Mouse (Mus musculus): Measurements from ENCODE around the gene Myh6. TPM values are rescaled to one million over a fixed set of nuclear protein-coding genes. Genes with fewer than 3 reads are reported as not detected.

Gene Myh6
- 0.21 and 0.36 TPM in 2 replicates for polyA plus RNA-seq (2012; rRNA removed)

GRCm38 (mm10) chr14:54966320-54966977 lies at the start of gene Myh6:
Gene Myh6 (minus strand): TSS chr14:54966927.

GRCm38 (mm10) chr14:55014991-55015766 lies 48.5 kb upstream of the Myh6 start, which contains the start of gene Ngdn:
Gene Ngdn (plus strand): TSS chr14:55015454.

GRCm38 (mm10) chr14:54994136-54994868 lies 27.6 kb upstream of the Myh6 start, which contains the start of gene Myh7:
Gene Myh7 (minus strand): TSS chr14:54994626.

GRCm38 (mm10) chr14:54976633-54977032 lies 9.9 kb upstream of the Myh6 start, which contains the start of gene Gm17428:
Gene Gm17428 (plus strand): TSS chr14:54976933.

DNA sequence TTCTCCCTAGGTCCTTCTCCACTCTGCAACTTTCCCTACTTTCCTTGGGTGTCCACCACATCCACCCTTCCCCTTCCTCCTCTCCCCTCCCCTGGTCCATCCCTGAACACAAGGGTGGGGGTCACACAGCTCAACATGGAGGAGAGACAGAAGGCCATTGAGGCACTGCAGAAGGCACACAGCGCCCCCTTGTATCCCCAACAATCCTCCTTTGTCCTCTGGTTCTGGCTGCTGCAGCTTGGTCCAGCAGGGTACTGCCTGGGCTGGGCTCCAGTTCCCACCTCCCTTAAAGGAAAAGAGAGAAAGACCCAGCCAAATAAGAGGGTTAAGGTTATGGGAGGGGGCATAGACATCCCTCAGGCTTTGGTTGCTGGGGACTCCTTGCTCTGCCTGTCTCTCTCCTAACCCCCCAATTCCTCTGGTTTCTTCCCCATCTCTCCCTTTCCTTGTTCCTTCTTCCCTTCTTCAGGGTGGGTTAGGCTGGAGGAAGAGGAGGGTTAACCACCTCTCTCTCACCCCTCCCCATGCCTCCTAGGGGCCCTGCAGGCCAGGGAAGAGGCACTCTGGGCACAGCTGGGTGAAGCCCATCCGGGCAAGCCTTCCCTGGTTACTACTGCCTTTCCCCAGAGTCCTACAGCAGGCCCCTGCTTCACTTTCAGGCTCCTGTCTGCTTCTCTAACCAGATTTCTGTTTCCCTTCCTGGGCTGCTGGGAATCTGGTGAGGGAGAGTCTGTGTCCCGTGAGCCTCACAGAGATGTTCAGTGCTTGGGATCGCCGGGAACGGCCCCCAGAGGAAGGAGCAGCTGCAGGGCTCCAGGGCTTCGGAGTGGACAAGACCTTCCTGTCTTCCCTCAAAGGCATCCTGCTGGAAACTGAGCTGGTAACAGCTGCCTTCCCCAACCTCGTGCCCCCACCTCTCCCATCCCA lies 30.6 kb downstream of the Myh6 start, which contains the start of gene Cmtm5:
Cmtm5 (plus strand) TSS at position 358 of the 927 bp plus-strand sequence.

GRCm38 (mm10) chr14:54932645-54933150 lies 34.0 kb downstream of the Myh6 start, which contains the start of gene Il25:
Gene Il25 (plus strand): TSS chr14:54932695.

DNA sequence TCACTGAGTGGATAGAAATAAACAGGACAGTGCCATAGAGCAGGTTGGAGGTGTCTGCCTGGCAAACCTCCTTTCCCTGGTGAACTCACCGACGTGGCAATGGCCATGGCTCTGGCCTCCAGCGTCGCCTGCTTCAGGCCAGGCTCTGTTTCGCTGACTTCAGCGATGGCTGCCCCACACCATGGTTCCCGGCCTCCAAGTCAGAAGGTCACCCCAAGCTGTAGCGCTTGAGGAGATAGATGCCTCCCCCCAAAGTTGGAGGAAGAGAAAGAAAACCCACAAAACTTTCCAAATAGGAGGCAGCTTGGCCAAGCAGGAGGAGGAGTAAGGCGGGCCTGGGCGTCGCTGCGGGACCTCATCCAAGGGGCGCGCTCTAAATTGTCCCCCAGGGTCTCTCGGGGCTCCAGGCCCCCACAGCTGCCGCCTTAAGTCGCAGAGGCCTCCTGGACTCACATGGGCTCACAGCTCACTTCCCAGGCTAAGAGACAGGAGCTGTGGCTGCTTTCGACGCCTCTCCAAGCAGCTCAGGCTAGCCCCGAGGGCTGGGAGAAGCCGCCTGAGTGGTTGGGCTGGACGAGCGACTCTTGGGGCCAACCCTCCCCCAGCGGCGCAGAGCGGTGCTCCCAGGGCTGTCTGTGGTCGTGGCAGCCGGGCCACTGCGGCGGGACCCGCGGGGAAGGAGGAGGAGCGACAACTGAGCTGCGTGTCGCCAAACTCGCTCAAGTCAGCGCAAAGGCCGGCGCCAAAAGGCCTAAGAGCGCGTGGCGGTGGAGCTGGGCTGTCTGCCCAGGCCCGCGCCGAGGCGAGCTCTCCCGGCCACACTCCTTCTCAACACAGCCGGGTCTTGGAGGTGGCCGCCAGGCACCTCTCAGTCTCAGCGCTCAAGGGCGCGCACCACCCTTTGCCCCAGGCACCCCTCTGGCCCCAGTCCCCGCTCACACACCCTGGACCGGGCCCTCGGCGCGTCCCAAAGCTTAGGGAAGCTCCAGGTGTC lies 41.1 kb downstream of the Myh6 start, which contains the start of gene Efs:
Efs (minus strand) TSS at position 778 of the 994 bp plus-strand sequence.

DNA sequence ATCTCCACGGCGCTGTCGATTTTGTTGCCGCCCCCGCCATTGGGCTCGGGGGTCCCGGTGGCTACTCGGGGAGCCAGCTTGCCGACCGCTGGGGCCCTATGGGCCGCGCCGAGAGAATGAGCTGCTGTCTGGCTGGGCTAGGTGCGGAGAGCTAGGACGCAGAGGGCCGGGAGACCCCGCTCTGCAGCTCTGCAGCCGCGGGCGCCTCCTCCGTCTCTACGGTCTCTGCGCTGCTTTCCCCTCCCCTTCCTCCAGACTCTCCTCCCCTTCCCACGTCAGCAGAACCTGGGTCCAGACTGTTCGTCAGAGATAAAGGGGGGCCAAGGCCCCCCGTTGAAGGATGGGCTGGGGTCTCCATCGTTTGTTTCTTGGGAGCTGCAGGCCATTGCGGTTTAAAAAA lies 53.8 kb downstream of the Myh6 start, which contains the start of gene Slc22a17:
Slc22a17 (minus strand) TSS at position 247 of the 400 bp plus-strand sequence.

GRCm38 (mm10) chr14:54892200-54892599 lies 74.5 kb downstream of the Myh6 start, which contains the start of gene Pabpn1:
Gene Pabpn1 (plus strand): TSS chr14:54892500.

Other genes starting within 250 kb of the Myh6 start
- 9.6 and 9.9 TPM in 2 replicates for gene Slc7a8, start 185.0 kb downstream of the Myh6 start, polyA plus RNA-seq (2012; rRNA removed)
- gene Rnf212b, start 152.8 kb downstream of the Myh6 start, polyA plus RNA-seq (2012; rRNA removed), result not detected in 2 replicates
- gene Homez, start 96.0 kb downstream of the Myh6 start, polyA plus RNA-seq (2012; rRNA removed), result 8.5 and 9.0 TPM in 2 replicates
- gene Ppp1r3e, start 89.4 kb downstream of the Myh6 start, polyA plus RNA-seq (2012; rRNA removed), result 14.7 and 18.0 TPM in 2 replicates
- gene Bcl2l2, start 83.5 kb downstream of the Myh6 start, polyA plus RNA-seq (2012; rRNA removed), result 47.4 and 48.0 TPM in 2 replicates
- 0.39 and 0.41 TPM in 2 replicates for gene Gm20521, start 83.5 kb downstream of the Myh6 start, polyA plus RNA-seq (2012; rRNA removed)
- gene Pabpn1, start 74.4 kb downstream of the Myh6 start, polyA plus RNA-seq (2012; rRNA removed), result 736 and 777 TPM in 2 replicates
- gene Slc22a17, start 53.8 kb downstream of the Myh6 start, polyA plus RNA-seq (2012; rRNA removed), result 504 and 538 TPM in 2 replicates
- 33.6 and 38.5 TPM in 2 replicates for gene Efs, start 40.8 kb downstream of the Myh6 start, polyA plus RNA-seq (2012; rRNA removed)
- gene Il25, start 34.2 kb downstream of the Myh6 start, polyA plus RNA-seq (2012; rRNA removed), result 0.35 and 0.47 TPM in 2 replicates
- gene Cmtm5, start 30.7 kb downstream of the Myh6 start, polyA plus RNA-seq (2012; rRNA removed), result 3.6 and 8.9 TPM in 2 replicates
- gene Gm17428, start 10.0 kb upstream of the Myh6 start, polyA plus RNA-seq (2012; rRNA removed), result not detected in 2 replicates
- 5.9 and 18.0 TPM in 2 replicates for gene Myh7, start 27.7 kb upstream of the Myh6 start, polyA plus RNA-seq (2012; rRNA removed)
- gene Ngdn, start 48.5 kb upstream of the Myh6 start, polyA plus RNA-seq (2012; rRNA removed), result 56.3 and 58.2 TPM in 2 replicates
- gene Zfhx2, start 125.4 kb upstream of the Myh6 start, polyA plus RNA-seq (2012; rRNA removed), result 16.4 and 19.1 TPM in 2 replicates
- 17.4 and 19.9 TPM in 2 replicates for gene Thtpa, start 127.9 kb upstream of the Myh6 start, polyA plus RNA-seq (2012; rRNA removed)
- gene Ap1g2, start 139.7 kb upstream of the Myh6 start, polyA plus RNA-seq (2012; rRNA removed), result 15.2 and 17.0 TPM in 2 replicates
- gene Jph4, start 150.0 kb upstream of the Myh6 start, polyA plus RNA-seq (2012; rRNA removed), result 123 and 132 TPM in 2 replicates